Mouse (Mus musculus) lung, adult 2 months (tissue): ENCODE measurements around the gene Pin4.

ENCODE experiments used
- CTCF ChIP-seq: fragments of 200-500 bp; IDR thresholded peaks from 2 replicates; pipeline ENCODE4 v1.5.1; 2011; ENCODE audit warnings: mild to moderate bottlenecking, low read length, control low read depth; ENCODE audit not compliant: insufficient read depth
- POLR2A ChIP-seq: fragments of 200-500 bp; IDR thresholded peaks from 2 replicates; pipeline ENCODE4 v1.6.1; 2011; ENCODE audit warnings: low read depth, mild to moderate bottlenecking, control low read depth, low read length, borderline replicate concordance; ENCODE audit errors: extremely low read depth

- 0 out of 2 replicates have a peak, but pooled peaks have one; percentile 8 for TF ChIP-seq POLR2A
- TF ChIP-seq CTCF: no peak
These were observed 48.4 kb upstream of the Pin4 start, which contains the start of gene Rtl5 for GRCm38 (mm10) chrX:102070591-102071471.
